Mouse (Mus musculus) embryonic facial prominence, embryonic 12.5 days (tissue): Measurements from ENCODE around the gene Mycn. TPM values are rescaled to one million over a fixed set of nuclear protein-coding genes. Genes with fewer than 3 reads are reported as not detected.

Source experiments
- ATAC-seq: fragments of 200-750 bp; cut with Nextera tagmentation; 2 replicates; pipeline ENCODE4 v1.8.0; 2017; ENCODE audit not compliant: insufficient number of reproducible peaks, insufficient read depth, low FRiP score, low TSS enrichment
- H3K27ac ChIP-seq: fragments of 300-500 bp; sonication (generic); 2 replicates; pipeline ENCODE4 v1.5.1; 2016; ENCODE audit warnings: mild to moderate bottlenecking
- H3K27me3 ChIP-seq: fragments of 300-500 bp; sonication (generic); 2 replicates; pipeline ENCODE4 v1.6.1; 2016; ENCODE audit warnings: mild to moderate bottlenecking, moderate library complexity
- H3K36me3 ChIP-seq: fragments of 300-500 bp; sonication (generic); 2 replicates; pipeline ENCODE4 v1.6.1; 2016; ENCODE audit warnings: mild to moderate bottlenecking
- H3K4me1 ChIP-seq: fragments of 300-500 bp; sonication (generic); 2 replicates; pipeline ENCODE4 v1.6.1; 2016
- H3K4me2 ChIP-seq: fragments of 300-500 bp; sonication (generic); replicated peaks from 2 replicates; pipeline ENCODE4 v1.6.1; 2016; ENCODE audit warnings: mild to moderate bottlenecking, moderate library complexity
- H3K4me3 ChIP-seq: fragments of 300-500 bp; sonication (generic); 2 replicates; pipeline ENCODE4 v1.5.1; 2016; ENCODE audit warnings: mild to moderate bottlenecking
- H3K9ac ChIP-seq: fragments of 300-500 bp; sonication (generic); 2 replicates; pipeline ENCODE4 v1.6.1; 2016; ENCODE audit warnings: mild to moderate bottlenecking, moderate library complexity
- H3K9me3 ChIP-seq: fragments of 300-500 bp; sonication (generic); 2 replicates; pipeline ENCODE4 v1.6.1; 2016; ENCODE audit warnings: mild to moderate bottlenecking, moderate library complexity
- WGBS: fragments of 180-500 bp; shearing (Covaris S2); methylation state at CpG from one replicate; pipeline ENCODE4 v1.1.7; 2016; 5-methylcytosine and 5-hydroxymethylcytosine counted together
- polyA plus RNA-seq: library from polyadenylated mRNA; unstranded; fragments of >200 nt; fragmentation: Nextera tagmentation; extraction: Ambion mirVana; gene quantifications from 2 replicates; pipeline ENCODE4 v1.2.1, GENCODE M21; 2016

Mycn gene
- 72.0 and 73.7 TPM in 2 replicates for polyA plus RNA-seq

- peak; percentile 50 for ATAC-seq
- WGBS: 0% methylated on average over 32 of the region's 38 CpGs
- Histone ChIP-seq H3K9me3 (no peaks in the 10 kb centered on the region), H3K4me1 (peaks cover 15% of the 10 kb centered on the region), H3K27ac (peak within 1 kb of the TSS; percentile 93), H3K36me3 (peaks cover 5% of the 10 kb centered on the region; the same call in 1 of the 2 replicates), H3K4me3 (peak within 1 kb of the TSS; percentile 81), H3K27me3 (no peaks in the 10 kb centered on the region), H3K9ac (peak within 1 kb of the TSS; percentile 90), H3K4me2 (peak within 1 kb of the TSS; percentile 93)
These were observed at the start of gene Mycn for GRCm38 (mm10) chr12:12941661-12942363. TSS of gene Mycn (minus strand) at chr12:12941914.

GRCm38 (mm10) chr12:12987376-12987775 lies 45.7 kb upstream of the Mycn start:
- WGBS: 60% methylated on average over 8 of the region's 8 CpGs
- no peak for ATAC-seq

GRCm38 (mm10) chr12:12986612-12987206 lies 45.0 kb upstream of the Mycn start:
- H3K4me1 ChIP-seq: no peaks in the 10 kb centered on the region
- no peaks in the 10 kb centered on the region for H3K36me3 ChIP-seq
- no peak overlapping the region for H3K27ac ChIP-seq
- H3K27me3 ChIP-seq: no peaks in the 10 kb centered on the region
- no peak overlapping the region for H3K4me2 ChIP-seq
- H3K9me3 ChIP-seq: no peaks in the 10 kb centered on the region
- WGBS: 73% methylated on average over 20 of the region's 20 CpGs
- no peak overlapping the region for H3K9ac ChIP-seq
- ATAC-seq: no peak
- H3K4me3 ChIP-seq: no peak overlapping the region

More at GRCm38 (mm10) chr12:12987376-12987775, 45.7 kb upstream of the Mycn start:
- Histone ChIP-seq H3K4me2 (no peak overlapping the region), H3K27ac (no peak overlapping the region), H3K9ac (no peak overlapping the region), H3K36me3 (no peaks in the 10 kb centered on the region), H3K27me3 (no peaks in the 10 kb centered on the region), H3K9me3 (no peaks in the 10 kb centered on the region), H3K4me1 (no peaks in the 10 kb centered on the region), H3K4me3 (no peak overlapping the region)

GRCm38 (mm10) chr12:12983032-12983431 lies 41.3 kb upstream of the Mycn start:
- H3K4me1 ChIP-seq: no peaks in the 10 kb centered on the region
- H3K9me3 ChIP-seq: no peaks in the 10 kb centered on the region
- no peak overlapping the region for H3K9ac ChIP-seq
- no peak overlapping the region for H3K4me3 ChIP-seq
- no peaks in the 10 kb centered on the region for H3K36me3 ChIP-seq
- no peaks in the 10 kb centered on the region for H3K27me3 ChIP-seq
- H3K4me2 ChIP-seq: no peak overlapping the region
- no peak overlapping the region for H3K27ac ChIP-seq
- WGBS: 83% methylated on average over 1 of the region's 1 CpGs
- no peak for ATAC-seq

GRCm38 (mm10) chr12:12975397-12975796 lies 33.7 kb upstream of the Mycn start:
- Histone ChIP-seq H3K9me3 (no peaks in the 10 kb centered on the region), H3K4me3 (no peak overlapping the region), H3K27ac (no peak overlapping the region), H3K27me3 (no peaks in the 10 kb centered on the region), H3K4me1 (peaks cover 13% of the 10 kb centered on the region; the same call in 1 of the 2 replicates), H3K36me3 (no peaks in the 10 kb centered on the region), H3K9ac (no peak overlapping the region), H3K4me2 (no peak overlapping the region)
- 89% methylated on average over 1 of the region's 1 CpGs for WGBS
- ATAC-seq: no peak

GRCm38 (mm10) chr12:12972756-12973435 lies 31.2 kb upstream of the Mycn start:
- H3K27ac ChIP-seq: no peak overlapping the region
- no peak for ATAC-seq
- H3K27me3 ChIP-seq: no peaks in the 10 kb centered on the region
- no peak overlapping the region for H3K4me2 ChIP-seq
- WGBS: 23% methylated on average over 8 of the region's 8 CpGs
- no peaks in the 10 kb centered on the region for H3K9me3 ChIP-seq
- no peaks in the 10 kb centered on the region for H3K36me3 ChIP-seq
- H3K4me3 ChIP-seq: no peak overlapping the region
- H3K4me1 ChIP-seq: peaks cover 13% of the 10 kb centered on the region; the same call in 1 of the 2 replicates
- no peak overlapping the region for H3K9ac ChIP-seq

GRCm38 (mm10) chr12:12967946-12968345 lies 26.2 kb upstream of the Mycn start:
- H3K4me2 ChIP-seq: no peak overlapping the region
- ATAC-seq: no peak
- peaks cover 8% of the 10 kb centered on the region; the same call in 1 of the 2 replicates for H3K4me1 ChIP-seq
- H3K27me3 ChIP-seq: no peaks in the 10 kb centered on the region
- H3K9ac ChIP-seq: no peak overlapping the region
- H3K36me3 ChIP-seq: no peaks in the 10 kb centered on the region
- H3K27ac ChIP-seq: no peak overlapping the region
- WGBS: 74% methylated on average over 2 of the region's 2 CpGs
- H3K9me3 ChIP-seq: no peaks in the 10 kb centered on the region
- H3K4me3 ChIP-seq: no peak overlapping the region

GRCm38 (mm10) chr12:12964856-12965255 lies 23.1 kb upstream of the Mycn start:
- WGBS: 85% methylated on average over 3 of the region's 3 CpGs
- Histone ChIP-seq H3K27me3 (no peaks in the 10 kb centered on the region), H3K4me3 (no peak overlapping the region), H3K36me3 (no peaks in the 10 kb centered on the region), H3K9me3 (no peaks in the 10 kb centered on the region), H3K4me2 (no peak overlapping the region), H3K27ac (no peak overlapping the region), H3K9ac (no peak overlapping the region), H3K4me1 (no peaks in the 10 kb centered on the region)
- no peak for ATAC-seq

- 84% methylated on average over 4 of the region's 4 CpGs for WGBS
- Histone ChIP-seq H3K36me3 (no peaks in the 10 kb centered on the region), H3K4me2 (no peak overlapping the region), H3K4me1 (peaks cover 3% of the 10 kb centered on the region; the same call in 1 of the 2 replicates), H3K27me3 (no peaks in the 10 kb centered on the region; the same call in 1 of the 2 replicates), H3K27ac (no peak overlapping the region), H3K4me3 (no peak overlapping the region), H3K9me3 (no peaks in the 10 kb centered on the region), H3K9ac (no peak overlapping the region)
- no peak for ATAC-seq
These were observed 5.9 kb upstream of the Mycn start for GRCm38 (mm10) chr12:12947606-12948005.

- H3K4me3 ChIP-seq: no peak overlapping the region
- H3K4me1 ChIP-seq: peaks cover 3% of the 10 kb centered on the region; the same call in 1 of the 2 replicates
- H3K4me2 ChIP-seq: no peak overlapping the region
- H3K9me3 ChIP-seq: no peaks in the 10 kb centered on the region
- H3K36me3 ChIP-seq: no peaks in the 10 kb centered on the region
- no peak overlapping the region for H3K27ac ChIP-seq
- no peak overlapping the region for H3K9ac ChIP-seq
- H3K27me3 ChIP-seq: no peaks in the 10 kb centered on the region
- ATAC-seq: no peak
- 14% methylated on average over 6 of the region's 6 CpGs for WGBS
These were observed 1.6 kb upstream of the Mycn start for GRCm38 (mm10) chr12:12943288-12943687.

GRCm38 (mm10) chr12:12942364-12943050 lies 793 bp upstream of the Mycn start:
- under 1% methylated on average over 47 of the region's 47 CpGs for WGBS

More at GRCm38 (mm10) chr12:12942364-12943050, 793 bp upstream of the Mycn start:
- Histone ChIP-seq H3K9ac (peak overlapping the region; percentile 54), H3K36me3 (no peaks in the 10 kb centered on the region), H3K9me3 (no peaks in the 10 kb centered on the region), H3K27ac (peak overlapping the region; percentile 93), H3K4me2 (peak overlapping the region; percentile 93), H3K4me1 (peaks cover 8% of the 10 kb centered on the region), H3K27me3 (no peaks in the 10 kb centered on the region), H3K4me3 (peak overlapping the region; percentile 81)
- peak; percentile 47 for ATAC-seq
